Comparison of ENCODE assay signal across 15 mouse cellular contexts in the genomic region with DNA sequence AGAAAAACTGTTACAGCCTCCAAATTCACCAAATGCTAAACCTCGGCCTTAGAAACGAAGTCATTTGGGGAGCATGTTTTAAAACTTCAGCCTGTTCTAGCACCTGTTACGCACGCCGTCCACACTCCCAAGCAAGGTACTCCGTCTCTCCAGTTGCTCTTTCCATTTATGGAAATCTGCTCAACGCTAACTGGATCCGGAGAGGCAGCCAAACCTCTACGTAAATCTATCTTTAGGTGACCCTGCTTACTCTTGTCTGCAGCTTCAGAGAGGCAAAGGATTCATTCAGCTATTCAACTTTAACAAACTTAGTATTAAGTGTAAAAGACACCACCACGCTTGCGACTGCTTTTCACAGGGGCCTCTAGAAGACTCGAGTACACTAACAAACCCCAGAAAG. TPM values are rescaled to one million over a fixed set of nuclear protein-coding genes. Genes with fewer than 3 reads are reported as not detected.
DNase-seq lines count a peak whose midpoint lies in the region; ATAC-seq and TF ChIP-seq lines count a peak whose summit lies in the region.
"Had no signal": no experiment of that assay in that cellular context is flagged by ENCODE, and none has a peak within 500 bp of the region (broad histone marks: within the 10 kb centered on the region; RNA-seq: fewer than 3 reads in every experiment).

No protein-coding gene starts in this region.

- peaks cover 26% of the 10 kb centered on the region for H3K36me3 ChIP-seq in embryonic facial prominence, embryonic 15.5 days
- peaks cover 25% of the 10 kb centered on the region for H3K36me3 ChIP-seq in heart, embryonic 12.5 days
- peaks cover 6% of the 10 kb centered on the region for H3K36me3 ChIP-seq in myocyte (ENCODE audit: control insufficient read depth, insufficient read depth)
- H3K36me3 ChIP-seq in hindbrain, embryonic 13.5 days = peaks cover 21% of the 10 kb centered on the region
- peaks cover 11% of the 10 kb centered on the region for H3K36me3 ChIP-seq in hindbrain, embryonic 16.5 days (ENCODE audit: control insufficient read depth, insufficient read depth, low read length)

- intact Hi-C loops in heart, postnatal 36 days (cut with DNase I) = no loop called here

- no peak for ATAC-seq in embryonic facial prominence, embryonic 15.5 days (ENCODE audit: insufficient number of reproducible peaks, low FRiP score, low TSS enrichment, low read depth)
- peak; percentile 45; the same call in 1 of the 2 replicates for ATAC-seq in heart, embryonic 12.5 days (ENCODE audit: insufficient number of reproducible peaks, low FRiP score)
- no peak for ATAC-seq in hindbrain, embryonic 13.5 days (ENCODE audit: low FRiP score)
- no peak for ATAC-seq in hindbrain, embryonic 16.5 days
- ATAC-seq: midbrain, embryonic 15.5 days had no signal

- H3K4me3 ChIP-seq in embryonic facial prominence, embryonic 15.5 days (replicated peaks) = no peak overlapping the region
- H3K4me3 ChIP-seq in heart, embryonic 12.5 days = 0 out of 2 replicates have a peak overlapping the region, but pooled peaks have one; percentile 3
- no peak overlapping the region for H3K4me3 ChIP-seq in myocyte
- no peak overlapping the region for H3K4me3 ChIP-seq in hindbrain, embryonic 13.5 days
- no peak overlapping the region for H3K4me3 ChIP-seq in hindbrain, embryonic 16.5 days (ENCODE audit: low read length)
- H3K4me3 ChIP-seq: forebrain, embryonic 12.5 days; midbrain, embryonic 15.5 days; neural tube, embryonic 12.5 days had no signal

- H3K27me3 ChIP-seq in embryonic facial prominence, embryonic 15.5 days = no peaks in the 10 kb centered on the region
- no peaks in the 10 kb centered on the region for H3K27me3 ChIP-seq in heart, embryonic 12.5 days (replicated peaks)
- H3K27me3 ChIP-seq in myocyte (ENCODE audit: control insufficient read depth, insufficient read depth, insufficient read length) = no peaks in the 10 kb centered on the region
- H3K27me3 ChIP-seq in hindbrain, embryonic 13.5 days = no peaks in the 10 kb centered on the region
- no peaks in the 10 kb centered on the region for H3K27me3 ChIP-seq in hindbrain, embryonic 16.5 days (replicated peaks; ENCODE audit: control insufficient read depth, insufficient read depth, low read length)
- H3K27me3 ChIP-seq: forebrain, embryonic 12.5 days; midbrain, embryonic 15.5 days; neural tube, embryonic 12.5 days had no signal

- WGBS in embryonic facial prominence, embryonic 15.5 days = 61% methylated on average over 12 of the region's 12 CpGs
- WGBS in heart, embryonic 12.5 days = 49% methylated on average over 12 of the region's 12 CpGs
- 91% methylated on average over 12 of the region's 12 CpGs for WGBS in hindbrain, embryonic 13.5 days
- WGBS in hindbrain, embryonic 16.5 days = 88% methylated on average over 12 of the region's 12 CpGs

- H3K4me2 ChIP-seq in embryonic facial prominence, embryonic 15.5 days (replicated peaks) = no peak overlapping the region
- peak overlapping the region; percentile 53 for H3K4me2 ChIP-seq in heart, embryonic 12.5 days
- H3K4me2 ChIP-seq in myocyte (ENCODE audit: low read depth) = peak overlapping the region; percentile 46
- H3K4me2 ChIP-seq in hindbrain, embryonic 13.5 days = no peak overlapping the region
- H3K4me2 ChIP-seq in hindbrain, embryonic 16.5 days (ENCODE audit: low read length) = no peak overlapping the region
- H3K4me2 ChIP-seq: forebrain, embryonic 12.5 days; midbrain, embryonic 15.5 days; neural tube, embryonic 12.5 days had no signal

- no peaks in the 10 kb centered on the region for H3K9me3 ChIP-seq in embryonic facial prominence, embryonic 15.5 days (replicated peaks)
- no peaks in the 10 kb centered on the region for H3K9me3 ChIP-seq in heart, embryonic 12.5 days (replicated peaks)
- no peaks in the 10 kb centered on the region for H3K9me3 ChIP-seq in hindbrain, embryonic 13.5 days
- no peaks in the 10 kb centered on the region for H3K9me3 ChIP-seq in hindbrain, embryonic 16.5 days (ENCODE audit: control insufficient read depth, low read length)
- H3K9me3 ChIP-seq: forebrain, embryonic 12.5 days; midbrain, embryonic 15.5 days; neural tube, embryonic 12.5 days had no signal

- no peak for TF ChIP-seq POLR2A in myocyte (IDR thresholded peaks at IDR 0.05; ENCODE audit: insufficient read length, low read depth)

- no peak overlapping the region for H3ac ChIP-seq in myocyte (ENCODE audit: control insufficient read depth, insufficient read length)

- peaks cover 81% of the 10 kb centered on the region for H3K79me2 ChIP-seq in myocyte (ENCODE audit: control insufficient read depth, insufficient read depth)

- peaks cover 7% of the 10 kb centered on the region for H3K4me1 ChIP-seq in embryonic facial prominence, embryonic 15.5 days
- H3K4me1 ChIP-seq in heart, embryonic 12.5 days (replicated peaks) = peaks cover 25% of the 10 kb centered on the region
- no peaks in the 10 kb centered on the region for H3K4me1 ChIP-seq in hindbrain, embryonic 13.5 days (replicated peaks)
- H3K4me1 ChIP-seq in hindbrain, embryonic 16.5 days (ENCODE audit: control insufficient read depth, insufficient read depth, low read depth, low read length) = no peaks in the 10 kb centered on the region
- H3K4me1 ChIP-seq: midbrain, embryonic 15.5 days; neural tube, embryonic 12.5 days had no signal

- DNase-seq in heart, adult 11 months = peak; percentile 95
- no peak for DNase-seq in heart, postnatal 36 days
- no peak for DNase-seq in urinary bladder, adult 18-20 months (ENCODE audit: low spot score in 2 of 2)
- DNase-seq: adrenal gland, postnatal 10 days; cerebellum, postnatal 10 days; kidney, adult 11 months; kidney, postnatal 25 days had no signal

- H3K27ac ChIP-seq in embryonic facial prominence, embryonic 15.5 days (replicated peaks) = 0 out of 2 replicates have a peak overlapping the region, but pooled peaks have one; percentile 8
- peak overlapping the region; percentile 95 for H3K27ac ChIP-seq in heart, embryonic 12.5 days (ENCODE audit: poor library complexity, severe bottlenecking)
- H3K27ac ChIP-seq in hindbrain, embryonic 13.5 days = no peak overlapping the region
- no peak overlapping the region for H3K27ac ChIP-seq in hindbrain, embryonic 16.5 days (ENCODE audit: low read depth, low read length)
- H3K27ac ChIP-seq: forebrain, embryonic 12.5 days; midbrain, embryonic 15.5 days; neural tube, embryonic 12.5 days had no signal

- no peak overlapping the region for H3K9ac ChIP-seq in embryonic facial prominence, embryonic 15.5 days
- H3K9ac ChIP-seq in heart, embryonic 12.5 days = peak overlapping the region; percentile 57; the same call in 1 of the 2 replicates
- no peak overlapping the region for H3K9ac ChIP-seq in hindbrain, embryonic 13.5 days
- H3K9ac ChIP-seq in hindbrain, embryonic 16.5 days (ENCODE audit: low read depth, low read length) = no peak overlapping the region
- H3K9ac ChIP-seq: forebrain, embryonic 12.5 days; midbrain, embryonic 15.5 days; neural tube, embryonic 12.5 days had no signal

TF ChIP-seq in myocyte, 11 proteins besides CTCF, POLR2A, EP300 and RAD21:
- no peak for TF ChIP-seq POLR2AphosphoS2 (IDR thresholded peaks at IDR 0.05; ENCODE audit: insufficient read length, low read depth)
- no peak for TF ChIP-seq TCF3 (IDR thresholded peaks at IDR 0.05; ENCODE audit: insufficient read length, low read depth)
- TF ChIP-seq MYOG (IDR thresholded peaks at IDR 0.05; ENCODE audit: control insufficient read depth in 1 of 3, insufficient read depth in 1 of 3, insufficient read length in 2 of 3, low read depth in 2 of 3) = peak in 1 of 3 experiments; percentile 34
- TF ChIP-seq USF1 (IDR thresholded peaks at IDR 0.05; ENCODE audit: low read depth) = no peak
- TF ChIP-seq REST (IDR thresholded peaks at IDR 0.05; ENCODE audit: insufficient read depth, insufficient read length) = no peak
- peak; percentile 73 for TF ChIP-seq SRF (IDR thresholded peaks at IDR 0.05; ENCODE audit: control insufficient read depth, insufficient read length, low read depth)
- TF ChIP-seq MAX (IDR thresholded peaks at IDR 0.05; ENCODE audit: low read depth) = no peak
- no peak for TF ChIP-seq E2F4 (IDR thresholded peaks at IDR 0.05; ENCODE audit: insufficient read depth)
- no peak for TF ChIP-seq TCF12 (IDR thresholded peaks at IDR 0.05; ENCODE audit: insufficient read depth, poor library complexity, severe bottlenecking)
- peak in 2 of 3 experiments; percentile 46 to 72 for TF ChIP-seq MYOD1 (IDR thresholded peaks at IDR 0.05; ENCODE audit: control insufficient read depth in 1 of 3, insufficient read length in 2 of 3, low read depth in 2 of 3)
- TF ChIP-seq CEBPB (IDR thresholded peaks at IDR 0.05; ENCODE audit: insufficient read depth, poor library complexity, severe bottlenecking) = no peak

RNA-seq across cellular contexts. Expression of gene Noct, which starts 44.2 kb away (rescaled TPM):
- total RNA-seq in heart, postnatal 36 days (2021) = 10 to 100 TPM; 33.6 to 35.1 TPM
- polyA plus RNA-seq in embryonic facial prominence, embryonic 15.5 days (2015; fragmentation: Nextera tagmentation; extraction: Ambion mirVana) = 9.8 and 11.3 TPM in 2 replicates
- polyA plus RNA-seq in heart, embryonic 12.5 days (2016; fragmentation: Nextera tagmentation; extraction: Ambion mirVana) = 12.4 and 14.0 TPM in 2 replicates
- 7.2 TPM for polyA plus RNA-seq in myocyte (2012; fragmentation: generic; extraction: Trizol)
- 21.5 and 22.0 TPM in 2 replicates for polyA plus RNA-seq in hindbrain, embryonic 13.5 days (2015; fragmentation: Nextera tagmentation; extraction: Ambion mirVana)
- polyA plus RNA-seq in hindbrain, embryonic 16.5 days (2015; fragmentation: Nextera tagmentation; extraction: Ambion mirVana) = 28.8 and 29.3 TPM in 2 replicates

Comparison
In these comparisons a context has a peak if more than half of its experiments do, and no peak if none do; other contexts are left out.
1. H3K27ac ChIP-seq: peak in embryonic facial prominence, embryonic 15.5 days (single experiment) and heart, embryonic 12.5 days (single experiment); none in hindbrain, embryonic 13.5 days (single experiment) and hindbrain, embryonic 16.5 days (single experiment).
2. H3K4me2 ChIP-seq: peak in heart, embryonic 12.5 days (single experiment) and myocyte (single experiment); none in embryonic facial prominence, embryonic 15.5 days (single experiment), hindbrain, embryonic 13.5 days (single experiment) and hindbrain, embryonic 16.5 days (single experiment).